Mouse (Mus musculus) limb, embryonic 13.5 days (tissue): ENCODE results near the gene Kdm4d. TPM values are rescaled to one million over a fixed set of nuclear protein-coding genes. Genes with fewer than 3 reads are reported as not detected.

Source experiments
- ATAC-seq: fragments of 200-750 bp; cut with Nextera tagmentation; 2 replicates; pipeline ENCODE4 v1.8.0; 2017; ENCODE audit warnings: low read depth, moderate number of reproducible peaks, moderate TSS enrichment; ENCODE audit not compliant: low FRiP score
- H3K27ac ChIP-seq: fragments of 300-500 bp; sonication (generic); 2 replicates; pipeline ENCODE4 v1.5.1; 2015; ENCODE audit warnings: inconsistent platforms, mild to moderate bottlenecking, moderate library complexity
- H3K27me3 ChIP-seq: fragments of 300-500 bp; sonication (generic); 2 replicates; pipeline ENCODE4 v1.6.1; 2015; ENCODE audit warnings: mild to moderate bottlenecking, inconsistent platforms
- H3K36me3 ChIP-seq: fragments of 300-500 bp; sonication (generic); 2 replicates; pipeline ENCODE4 v1.6.1; 2015; ENCODE audit warnings: inconsistent platforms, mild to moderate bottlenecking, moderate library complexity
- H3K4me1 ChIP-seq: fragments of 300-500 bp; sonication (generic); 2 replicates; pipeline ENCODE4 v1.6.1; 2015; ENCODE audit warnings: inconsistent platforms
- H3K4me2 ChIP-seq: fragments of 300-500 bp; sonication (generic); replicated peaks from 2 replicates; pipeline ENCODE4 v1.6.1; 2015; ENCODE audit warnings: inconsistent platforms, mild to moderate bottlenecking, moderate library complexity
- H3K4me3 ChIP-seq: fragments of 300-500 bp; sonication (generic); 2 replicates; pipeline ENCODE4 v1.5.1; 2015; ENCODE audit warnings: moderate library complexity, mild to moderate bottlenecking, inconsistent platforms
- H3K9ac ChIP-seq: fragments of 300-500 bp; sonication (generic); 2 replicates; pipeline ENCODE4 v1.6.1; 2015; ENCODE audit warnings: mild to moderate bottlenecking, inconsistent platforms
- H3K9me3 ChIP-seq: fragments of 300-500 bp; sonication (generic); 2 replicates; pipeline ENCODE4 v1.6.1; 2016; ENCODE audit warnings: inconsistent platforms
- whole genome bisulfite sequencing: fragments of 180-500 bp; shearing (Covaris S2); methylation state at CpG from one replicate; pipeline ENCODE4 v1.1.7; 2015; 5-methylcytosine and 5-hydroxymethylcytosine counted together
- polyA plus RNA-seq: library from polyadenylated mRNA; unstranded; fragments of >200 nt; fragmentation: Nextera tagmentation; extraction: Ambion mirVana; gene quantifications from 2 replicates; pipeline ENCODE4 v1.2.1, GENCODE M21; 2015

Gene Kdm4d
- polyA plus RNA-seq, 1 experiment from 2014 or later, result 0.55 TPM

- Histone ChIP-seq H3K4me1 (no peaks in the 10 kb centered on the region), H3K36me3 (no peaks in the 10 kb centered on the region), H3K9ac (no peak overlapping the region), H3K27me3 (no peaks in the 10 kb centered on the region), H3K27ac (no peak overlapping the region), H3K4me2 (no peak overlapping the region), H3K9me3 (no peaks in the 10 kb centered on the region), H3K4me3 (no peak overlapping the region)
- ATAC-seq, result no peak
- 48% methylated on average over 11 of the region's 11 CpGs for WGBS
Measured at GRCm38 (mm10) chr9:14433252-14433939, 66.9 kb downstream of the Kdm4d start.

Other genes with a start within 250 kb of the Kdm4d start
- gene Sesn3, start 225.4 kb downstream of the Kdm4d start, polyA plus RNA-seq, result 26.6 and 27.9 TPM in 2 replicates
- gene Endod1, start 119.0 kb downstream of the Kdm4d start, polyA plus RNA-seq, result 11.6 and 12.3 TPM in 2 replicates
- 165 and 170 TPM in 2 replicates for gene Cwc15, start 135 bp upstream of the Kdm4d start, polyA plus RNA-seq
- gene Amotl1, start 144.6 kb upstream of the Kdm4d start, polyA plus RNA-seq, result 33.3 and 35.3 TPM in 2 replicates
- 0.11 TPM in 1 of 2 replicates, not detected in the other for gene Piwil4, start 240.3 kb upstream of the Kdm4d start, polyA plus RNA-seq